Mouse (Mus musculus) granulocyte monocyte progenitor cell, adult 5-6 weeks (primary cell): ENCODE measurements around the gene Cox18. TPM values are rescaled to one million over a fixed set of nuclear protein-coding genes. Genes with fewer than 3 reads are reported as not detected.

Experiments
- ATAC-seq: replicated peaks from 2 replicates; pipeline ENCODE4 v1.8.0; 2016; ENCODE audit warnings: mild to moderate bottlenecking, moderate TSS enrichment, inconsistent platforms; ENCODE audit not compliant: poor library complexity, severe bottlenecking
- total RNA-seq, 2 experiments: library from RNA; stranded (forward) in 1 of 2; stranded (reverse) in 1 of 2; fragments of 200-712, 200-1000 nt in 1 of 2; fragments of >200 nt in 1 of 2; fragmentation: Nextera tagmentation in 1 of 2; gene quantifications; 2 replicates each; pipeline ENCODE4 v1.2.3; 2014 to 2017

The Cox18 gene
- total RNA-seq, 2 experiments from 2014 or later: 19.8 to 21.6 TPM

- no peak for ATAC-seq
These were observed 44.7 kb downstream of the Cox18 start for GRCm38 (mm10) chr5:90179094-90179493.

DNA sequence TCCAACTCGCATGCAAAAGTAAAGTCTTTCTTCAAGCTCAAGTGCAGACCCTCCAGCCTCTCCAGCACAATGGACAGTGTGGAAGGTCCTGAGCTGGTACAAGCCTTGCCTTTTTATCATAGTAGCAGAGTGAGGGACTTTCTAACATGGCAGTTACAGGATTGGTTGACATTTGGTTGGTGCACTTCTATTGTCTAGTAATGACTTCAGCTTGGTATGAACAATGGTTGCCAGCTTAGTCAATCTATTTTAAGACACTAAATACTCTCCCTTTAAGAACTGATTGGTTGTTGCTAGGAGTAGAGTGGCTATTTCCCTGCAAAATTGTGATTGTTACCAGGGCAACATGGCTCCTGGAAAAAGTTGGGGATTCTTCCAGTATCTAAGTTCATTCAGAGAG, 45.7 kb downstream of the Cox18 start:
- ATAC-seq: no peak

Other genes starting within 250 kb of the Cox18 start
- 86.9 and 98.0 TPM in 2 replicates for gene Ankrd17, start 142.6 kb upstream of the Cox18 start, total RNA-seq (2014; fragmentation: Nextera tagmentation)
- gene Ankrd17, start 142.6 kb upstream of the Cox18 start, total RNA-seq (2017): 74.9 and 82.4 TPM in 2 replicates
- gene Gm9958, start 143.2 kb upstream of the Cox18 start, total RNA-seq (2014; fragmentation: Nextera tagmentation): 0.56 and 2.3 TPM in 2 replicates
- gene Gm9958, start 143.2 kb upstream of the Cox18 start, total RNA-seq (2017): 1.5 and 1.9 TPM in 2 replicates
- not detected in 2 replicates for gene Alb, start 236.9 kb upstream of the Cox18 start, total RNA-seq (2014; fragmentation: Nextera tagmentation)
- not detected in 2 replicates for gene Alb, start 236.9 kb upstream of the Cox18 start, total RNA-seq (2017)